Mouse (Mus musculus) intestine, embryonic 16.5 days (tissue): Measurements from ENCODE around the gene Rasgef1a. TPM values are rescaled to one million over a fixed set of nuclear protein-coding genes. Genes with fewer than 3 reads are reported as not detected.

Experiments
- ATAC-seq: fragments of 200-750 bp; cut with Nextera tagmentation; 2 replicates; pipeline ENCODE4 v1.8.0; 2017; ENCODE audit warnings: moderate TSS enrichment, moderate library complexity
- H3K27ac ChIP-seq: fragments of 300-500 bp; sonication (generic); 2 replicates; pipeline ENCODE4 v1.5.1; 2014; ENCODE audit warnings: mild to moderate bottlenecking, low read length
- H3K27me3 ChIP-seq: fragments of 300-500 bp; sonication (generic); replicated peaks from 2 replicates; pipeline ENCODE4 v1.6.1; 2014; ENCODE audit warnings: low read length, control low read depth, mixed read lengths; ENCODE audit not compliant: control insufficient read depth, insufficient read depth
- H3K36me3 ChIP-seq: fragments of 300-500 bp; sonication (generic); 2 replicates; pipeline ENCODE4 v1.6.1; 2014; ENCODE audit warnings: low read length, control low read depth; ENCODE audit not compliant: control insufficient read depth, insufficient read depth
- H3K4me1 ChIP-seq: fragments of 300-500 bp; sonication (generic); 2 replicates; pipeline ENCODE4 v1.6.1; 2014; ENCODE audit warnings: low read length, control low read depth, mixed read lengths; ENCODE audit not compliant: control insufficient read depth, insufficient read depth
- H3K4me2 ChIP-seq: fragments of 300-500 bp; sonication (generic); 2 replicates; pipeline ENCODE4 v1.6.1; 2014; ENCODE audit warnings: low read depth, low read length, control low read depth
- H3K4me3 ChIP-seq: fragments of 300-500 bp; sonication (generic); 2 replicates; pipeline ENCODE4 v1.5.1; 2014; ENCODE audit warnings: mild to moderate bottlenecking, low read length
- H3K9ac ChIP-seq: fragments of 300-500 bp; sonication (generic); 2 replicates; pipeline ENCODE4 v1.6.1; 2014; ENCODE audit warnings: low read depth, low read length
- H3K9me3 ChIP-seq: fragments of 300-500 bp; sonication (generic); 2 replicates; pipeline ENCODE4 v1.6.1; 2016; ENCODE audit warnings: low read length, control low read depth; ENCODE audit not compliant: control insufficient read depth
- WGBS: fragments of 180-500 bp; shearing (Covaris S2); extraction: QIAGEN DNeasy Blood & Tissue Kit; methylation state at CpG from one replicate; pipeline ENCODE4 v1.1.7; 2014; 5-methylcytosine and 5-hydroxymethylcytosine counted together
- polyA plus RNA-seq: library from polyadenylated mRNA; unstranded; fragments of >200 nt; fragmentation: Nextera tagmentation; extraction: Ambion mirVana; gene quantifications from 2 replicates; pipeline ENCODE4 v1.2.1, GENCODE M21; 2015

Rasgef1a gene
- polyA plus RNA-seq, 1 experiment from 2014 or later, result 0.21 TPM

GRCm38 (mm10) chr6:118088750-118089440 is 77.7 kb downstream of the Rasgef1a start:
- no peaks in the 10 kb centered on the region for H3K9me3 ChIP-seq
- no peak overlapping the region for H3K4me2 ChIP-seq
- 80% methylated on average over 17 of the region's 17 CpGs for WGBS
- H3K4me1 ChIP-seq, result no peaks in the 10 kb centered on the region
- no peaks in the 10 kb centered on the region for H3K27me3 ChIP-seq
- no peak overlapping the region for H3K27ac ChIP-seq
- H3K4me3 ChIP-seq, result no peak overlapping the region
- no peak for ATAC-seq
- H3K36me3 ChIP-seq, result no peaks in the 10 kb centered on the region
- no peak overlapping the region for H3K9ac ChIP-seq

- Histone ChIP-seq H3K4me2 (no peak overlapping the region), H3K4me1 (no peaks in the 10 kb centered on the region), H3K9me3 (no peaks in the 10 kb centered on the region), H3K9ac (no peak overlapping the region), H3K4me3 (no peak overlapping the region), H3K27me3 (no peaks in the 10 kb centered on the region), H3K27ac (no peak overlapping the region), H3K36me3 (no peaks in the 10 kb centered on the region)
- 79% methylated on average over 9 of the region's 9 CpGs for WGBS
- no peak for ATAC-seq
Measured at GRCm38 (mm10) chr6:118090827-118091226, 79.6 kb downstream of the Rasgef1a start.

GRCm38 (mm10) chr6:118097765-118098365 is 86.6 kb downstream of the Rasgef1a start:
- WGBS, result 61% methylated on average over 8 of the region's 8 CpGs
- H3K4me1 ChIP-seq, result no peaks in the 10 kb centered on the region
- H3K4me2 ChIP-seq, result no peak overlapping the region
- no peaks in the 10 kb centered on the region for H3K27me3 ChIP-seq
- no peak for ATAC-seq
- H3K27ac ChIP-seq, result no peak overlapping the region
- H3K9ac ChIP-seq, result no peak overlapping the region
- no peaks in the 10 kb centered on the region for H3K9me3 ChIP-seq
- H3K4me3 ChIP-seq, result no peak overlapping the region
- no peaks in the 10 kb centered on the region for H3K36me3 ChIP-seq

GRCm38 (mm10) chr6:118099311-118099802 is 88.1 kb downstream of the Rasgef1a start:
- no peaks in the 10 kb centered on the region for H3K4me1 ChIP-seq
- H3K27me3 ChIP-seq, result no peaks in the 10 kb centered on the region
- WGBS, result 43% methylated on average over 2 of the region's 2 CpGs
- H3K9me3 ChIP-seq, result no peaks in the 10 kb centered on the region
- H3K4me3 ChIP-seq, result no peak overlapping the region
- no peaks in the 10 kb centered on the region for H3K36me3 ChIP-seq
- no peak overlapping the region for H3K9ac ChIP-seq
- no peak overlapping the region for H3K4me2 ChIP-seq
- no peak overlapping the region for H3K27ac ChIP-seq
- ATAC-seq, result peak; percentile 53; the same call in 1 of the 2 replicates

- Histone ChIP-seq H3K27ac (no peak overlapping the region), H3K36me3 (no peaks in the 10 kb centered on the region), H3K4me2 (no peak overlapping the region), H3K9ac (no peak overlapping the region), H3K4me1 (no peaks in the 10 kb centered on the region), H3K4me3 (no peak overlapping the region), H3K9me3 (no peaks in the 10 kb centered on the region), H3K27me3 (no peaks in the 10 kb centered on the region)
- 61% methylated on average over 1 of the region's 1 CpGs for whole genome bisulfite sequencing
- ATAC-seq, result no peak
Measured at GRCm38 (mm10) chr6:118111810-118112209, 100.6 kb downstream of the Rasgef1a start.

- ATAC-seq, result no peak
- no peaks in the 10 kb centered on the region for H3K9me3 ChIP-seq
- H3K9ac ChIP-seq, result no peak overlapping the region
- WGBS, result 83% methylated on average over 1 of the region's 1 CpGs
- H3K27me3 ChIP-seq, result no peaks in the 10 kb centered on the region
- H3K4me1 ChIP-seq, result no peaks in the 10 kb centered on the region
- H3K4me3 ChIP-seq, result no peak overlapping the region
- no peaks in the 10 kb centered on the region for H3K36me3 ChIP-seq
- H3K27ac ChIP-seq, result no peak overlapping the region
- no peak overlapping the region for H3K4me2 ChIP-seq
Measured at GRCm38 (mm10) chr6:118122767-118123166, 111.5 kb downstream of the Rasgef1a start.

GRCm38 (mm10) chr6:118126577-118126976 is 115.3 kb downstream of the Rasgef1a start:
- Histone ChIP-seq H3K4me2 (no peak overlapping the region), H3K9ac (no peak overlapping the region), H3K27me3 (no peaks in the 10 kb centered on the region), H3K27ac (no peak overlapping the region), H3K4me1 (no peaks in the 10 kb centered on the region), H3K9me3 (no peaks in the 10 kb centered on the region), H3K4me3 (no peak overlapping the region), H3K36me3 (no peaks in the 10 kb centered on the region)
- no peak for ATAC-seq

- ATAC-seq, result no peak
- H3K9ac ChIP-seq, result no peak overlapping the region
- 77% methylated on average over 7 of the region's 7 CpGs for WGBS
Measured at GRCm38 (mm10) chr6:118127198-118127597, 116.0 kb downstream of the Rasgef1a start.

GRCm38 (mm10) chr6:118127827-118128487 is 116.7 kb downstream of the Rasgef1a start:
- no peak for ATAC-seq
- WGBS, result 53% methylated on average over 6 of the region's 6 CpGs

More at GRCm38 (mm10) chr6:118127198-118127597, 116.0 kb downstream of the Rasgef1a start:
- H3K4me3 ChIP-seq, result no peak overlapping the region
- H3K4me2 ChIP-seq, result no peak overlapping the region
- no peaks in the 10 kb centered on the region for H3K4me1 ChIP-seq
- no peaks in the 10 kb centered on the region for H3K9me3 ChIP-seq
- H3K36me3 ChIP-seq, result no peaks in the 10 kb centered on the region
- no peaks in the 10 kb centered on the region for H3K27me3 ChIP-seq
- H3K27ac ChIP-seq, result no peak overlapping the region

More at GRCm38 (mm10) chr6:118127827-118128487, 116.7 kb downstream of the Rasgef1a start:
- Histone ChIP-seq H3K36me3 (no peaks in the 10 kb centered on the region), H3K9me3 (no peaks in the 10 kb centered on the region), H3K27ac (no peak overlapping the region), H3K27me3 (no peaks in the 10 kb centered on the region), H3K4me1 (no peaks in the 10 kb centered on the region), H3K4me2 (no peak overlapping the region), H3K4me3 (no peak overlapping the region), H3K9ac (no peak overlapping the region)
